Mouse (Mus musculus) ES-Bruce4 (cell line): ENCODE data around the gene Fam111a.

Experiments
- CTCF ChIP-seq: IDR thresholded peaks from one replicate; pipeline ENCODE4 v1.8.1; 2011; ENCODE audit warnings: low read depth, low read length
- POLR2A ChIP-seq: IDR thresholded peaks from one replicate; pipeline ENCODE4 v1.8.1; 2011; ENCODE audit warnings: low read length; ENCODE audit not compliant: insufficient read depth

DNA sequence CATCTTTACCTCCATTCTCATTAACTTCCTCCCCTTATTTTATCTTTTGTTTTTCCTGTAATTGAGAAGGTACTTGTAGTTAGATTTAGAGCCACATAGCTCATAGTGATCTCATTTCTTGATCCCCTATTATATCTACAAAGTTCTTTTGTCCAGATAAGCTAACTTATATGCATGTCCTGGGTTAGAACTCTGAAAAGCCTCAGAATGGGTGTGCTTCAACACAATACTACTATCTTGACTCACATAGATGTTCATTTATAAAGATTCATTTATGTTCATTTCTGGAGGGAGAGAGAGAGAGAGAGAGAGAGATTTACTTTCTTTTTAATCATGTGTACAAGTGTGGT, 27.0 kb upstream of the Fam111a start:
- TF ChIP-seq CTCF (no peak), POLR2A (no peak)
